Mouse (Mus musculus) neural tube, embryonic 15.5 days (tissue): Measurements from ENCODE around the gene Gm20716. TPM values are rescaled to one million over a fixed set of nuclear protein-coding genes. Genes with fewer than 3 reads are reported as not detected.

Experiments
- ATAC-seq: fragments of 200-750 bp; cut with Nextera tagmentation; 2 replicates; pipeline ENCODE4 v1.8.0; 2017; ENCODE audit warnings: mild to moderate bottlenecking, moderate TSS enrichment, moderate library complexity; ENCODE audit not compliant: low FRiP score
- H3K27ac ChIP-seq: fragments of 300-500 bp; sonication (generic); replicated peaks from 2 replicates; pipeline ENCODE4 v1.5.1; 2015; ENCODE audit warnings: mild to moderate bottlenecking, inconsistent platforms
- H3K27me3 ChIP-seq: fragments of 300-500 bp; sonication (generic); replicated peaks from 2 replicates; pipeline ENCODE4 v1.6.1; 2015; ENCODE audit warnings: inconsistent platforms
- H3K36me3 ChIP-seq: fragments of 300-500 bp; sonication (generic); 2 replicates; pipeline ENCODE4 v1.6.1; 2015; ENCODE audit warnings: inconsistent platforms
- H3K4me1 ChIP-seq: fragments of 300-500 bp; sonication (generic); 2 replicates; pipeline ENCODE4 v1.6.1; 2015; ENCODE audit warnings: inconsistent platforms
- H3K4me2 ChIP-seq: fragments of 300-500 bp; sonication (generic); 2 replicates; pipeline ENCODE4 v1.6.1; 2015; ENCODE audit warnings: inconsistent platforms, mild to moderate bottlenecking, moderate library complexity
- H3K4me3 ChIP-seq: fragments of 300-500 bp; sonication (generic); replicated peaks from 2 replicates; pipeline ENCODE4 v1.5.1; 2015; ENCODE audit warnings: mild to moderate bottlenecking, inconsistent platforms
- H3K9ac ChIP-seq: fragments of 300-500 bp; sonication (generic); replicated peaks from 2 replicates; pipeline ENCODE4 v1.6.1; 2015; ENCODE audit warnings: mild to moderate bottlenecking, inconsistent platforms
- H3K9me3 ChIP-seq: fragments of 300-500 bp; sonication (generic); replicated peaks from 2 replicates; pipeline ENCODE4 v1.6.1; 2016; ENCODE audit warnings: inconsistent platforms
- WGBS: fragments of 180-500 bp; shearing (Covaris S2); methylation state at CpG from one replicate; pipeline ENCODE4 v1.1.7; 2015; ENCODE audit warnings: mixed read lengths; 5-methylcytosine and 5-hydroxymethylcytosine counted together
- polyA plus RNA-seq: library from polyadenylated mRNA; unstranded; fragments of >200 nt; fragmentation: Nextera tagmentation; extraction: Ambion mirVana; gene quantifications from 2 replicates; pipeline ENCODE4 v1.2.1, GENCODE M21; 2015

Gm20716 gene
- polyA plus RNA-seq, 1 experiment from 2014 or later: 20.7 TPM

- H3K4me1 ChIP-seq: peaks cover 74% of the 10 kb centered on the region
- no peak overlapping the region for H3K27ac ChIP-seq
- no peak overlapping the region for H3K9ac ChIP-seq
- H3K4me2 ChIP-seq: no peak overlapping the region
- H3K9me3 ChIP-seq: no peaks in the 10 kb centered on the region
- 17% methylated on average over 2 of the region's 2 CpGs for WGBS
- H3K36me3 ChIP-seq: no peaks in the 10 kb centered on the region
- no peak overlapping the region for H3K4me3 ChIP-seq
- no peak for ATAC-seq
- no peaks in the 10 kb centered on the region for H3K27me3 ChIP-seq
Measured at GRCm38 (mm10) chr2:168195721-168196120, 34.4 kb downstream of the Gm20716 start.

- Histone ChIP-seq H3K27me3 (no peaks in the 10 kb centered on the region), H3K27ac (no peak overlapping the region), H3K4me1 (peaks cover 71% of the 10 kb centered on the region), H3K36me3 (0 out of 2 replicates have a peak, but pooled peaks cover 2% of the 10 kb centered on the region), H3K4me3 (no peak overlapping the region), H3K4me2 (no peak overlapping the region), H3K9ac (no peak overlapping the region), H3K9me3 (no peaks in the 10 kb centered on the region)
- no peak for ATAC-seq
- WGBS: 81% methylated on average over 2 of the region's 2 CpGs
Measured at GRCm38 (mm10) chr2:168193685-168194084, 36.5 kb downstream of the Gm20716 start.

GRCm38 (mm10) chr2:168191856-168192255 is 38.3 kb downstream of the Gm20716 start:
- 93% methylated on average over 2 of the region's 2 CpGs for WGBS
- Histone ChIP-seq H3K9me3 (no peaks in the 10 kb centered on the region), H3K4me3 (no peak overlapping the region), H3K36me3 (peaks cover 10% of the 10 kb centered on the region), H3K4me1 (peaks cover 57% of the 10 kb centered on the region), H3K27me3 (no peaks in the 10 kb centered on the region), H3K27ac (no peak overlapping the region), H3K9ac (no peak overlapping the region), H3K4me2 (no peak overlapping the region)
- no peak for ATAC-seq

- no peak overlapping the region for H3K4me2 ChIP-seq
- H3K36me3 ChIP-seq: peaks cover 18% of the 10 kb centered on the region; the same call in 1 of the 2 replicates
- H3K9me3 ChIP-seq: no peaks in the 10 kb centered on the region
- H3K27me3 ChIP-seq: no peaks in the 10 kb centered on the region
- no peak overlapping the region for H3K9ac ChIP-seq
- no peak for ATAC-seq
- H3K4me3 ChIP-seq: no peak overlapping the region
- no peaks in the 10 kb centered on the region for H3K4me1 ChIP-seq
- H3K27ac ChIP-seq: no peak overlapping the region
- 42% methylated on average over 7 of the region's 7 CpGs for WGBS
Measured at GRCm38 (mm10) chr2:168175946-168176345, 54.2 kb downstream of the Gm20716 start.

GRCm38 (mm10) chr2:168170167-168170685 is 59.9 kb downstream of the Gm20716 start:
- WGBS: 14% methylated on average over 13 of the region's 13 CpGs
- H3K4me1 ChIP-seq: peaks cover 20% of the 10 kb centered on the region
- no peak for ATAC-seq
- 0 out of 2 replicates have a peak, but pooled peaks cover 3% of the 10 kb centered on the region for H3K36me3 ChIP-seq
- H3K9ac ChIP-seq: no peak overlapping the region
- peak overlapping the region; percentile 26 for H3K4me2 ChIP-seq
- H3K9me3 ChIP-seq: no peaks in the 10 kb centered on the region
- no peak overlapping the region for H3K4me3 ChIP-seq
- H3K27ac ChIP-seq: no peak overlapping the region
- H3K27me3 ChIP-seq: no peaks in the 10 kb centered on the region

- H3K9me3 ChIP-seq: no peaks in the 10 kb centered on the region
- H3K36me3 ChIP-seq: no peaks in the 10 kb centered on the region
- WGBS: 5% methylated on average over 9 of the region's 9 CpGs
- H3K9ac ChIP-seq: no peak overlapping the region
- peak overlapping the region; percentile 26 for H3K4me2 ChIP-seq
- H3K4me3 ChIP-seq: no peak overlapping the region
- H3K4me1 ChIP-seq: peaks cover 20% of the 10 kb centered on the region
- no peaks in the 10 kb centered on the region for H3K27me3 ChIP-seq
- ATAC-seq: no peak
- H3K27ac ChIP-seq: no peak overlapping the region
Measured at GRCm38 (mm10) chr2:168169800-168170113, 60.4 kb downstream of the Gm20716 start.

GRCm38 (mm10) chr2:168168892-168169799 is 61.0 kb downstream of the Gm20716 start:
- no peak overlapping the region for H3K27ac ChIP-seq
- 49% methylated on average over 9 of the region's 9 CpGs for WGBS
- no peak for ATAC-seq
- no peaks in the 10 kb centered on the region for H3K36me3 ChIP-seq
- H3K4me2 ChIP-seq: no peak overlapping the region
- H3K4me1 ChIP-seq: peaks cover 20% of the 10 kb centered on the region
- no peaks in the 10 kb centered on the region for H3K27me3 ChIP-seq
- H3K9me3 ChIP-seq: no peaks in the 10 kb centered on the region
- no peak overlapping the region for H3K4me3 ChIP-seq
- no peak overlapping the region for H3K9ac ChIP-seq

- Histone ChIP-seq H3K9ac (no peak overlapping the region), H3K4me3 (no peak overlapping the region), H3K27ac (no peak overlapping the region), H3K9me3 (no peaks in the 10 kb centered on the region), H3K4me1 (peaks cover 20% of the 10 kb centered on the region), H3K27me3 (no peaks in the 10 kb centered on the region), H3K36me3 (no peaks in the 10 kb centered on the region), H3K4me2 (no peak overlapping the region)
- ATAC-seq: no peak
- 64% methylated on average over 3 of the region's 3 CpGs for WGBS
Measured at GRCm38 (mm10) chr2:168167781-168168180, 62.4 kb downstream of the Gm20716 start.

GRCm38 (mm10) chr2:168166750-168167460 is 63.3 kb downstream of the Gm20716 start:
- WGBS: 51% methylated on average over 21 of the region's 21 CpGs
- no peak overlapping the region for H3K9ac ChIP-seq
- no peaks in the 10 kb centered on the region for H3K36me3 ChIP-seq
- H3K27me3 ChIP-seq: no peaks in the 10 kb centered on the region; the same call in 1 of the 2 replicates
- H3K9me3 ChIP-seq: no peaks in the 10 kb centered on the region
- H3K27ac ChIP-seq: no peak overlapping the region
- H3K4me1 ChIP-seq: peaks cover 22% of the 10 kb centered on the region
- no peak for ATAC-seq
- H3K4me3 ChIP-seq: no peak overlapping the region
- H3K4me2 ChIP-seq: no peak overlapping the region

GRCm38 (mm10) chr2:168161978-168162377 is 68.2 kb downstream of the Gm20716 start:
- 0 out of 2 replicates have a peak overlapping the region, but pooled peaks have one; percentile 10 for H3K9ac ChIP-seq
- no peaks in the 10 kb centered on the region for H3K36me3 ChIP-seq
- peaks cover 26% of the 10 kb centered on the region for H3K4me1 ChIP-seq
- ATAC-seq: no peak
- H3K4me3 ChIP-seq: 0 out of 2 replicates have a peak overlapping the region, but pooled peaks have one; percentile 9
- peak overlapping the region; percentile 49 for H3K4me2 ChIP-seq
- H3K9me3 ChIP-seq: no peaks in the 10 kb centered on the region
- 13% methylated on average over 14 of the region's 14 CpGs for WGBS
- H3K27ac ChIP-seq: no peak overlapping the region
- H3K27me3 ChIP-seq: peaks cover 4% of the 10 kb centered on the region; the same call in 1 of the 2 replicates

GRCm38 (mm10) chr2:168161514-168161971 is 68.6 kb downstream of the Gm20716 start:
- no peak overlapping the region for H3K27ac ChIP-seq
- H3K36me3 ChIP-seq: no peaks in the 10 kb centered on the region
- 0 out of 2 replicates have a peak overlapping the region, but pooled peaks have one; percentile 10 for H3K9ac ChIP-seq
- no peaks in the 10 kb centered on the region for H3K9me3 ChIP-seq
- peak overlapping the region; percentile 49 for H3K4me2 ChIP-seq
- H3K4me3 ChIP-seq: 0 out of 2 replicates have a peak overlapping the region, but pooled peaks have one; percentile 9
- H3K27me3 ChIP-seq: peaks cover 4% of the 10 kb centered on the region; the same call in 1 of the 2 replicates
- WGBS: 5% methylated on average over 11 of the region's 11 CpGs
- no peak for ATAC-seq
- H3K4me1 ChIP-seq: peaks cover 26% of the 10 kb centered on the region
